Mouse (Mus musculus) kidney, embryonic 16.5 days (tissue): ENCODE data around the gene Ccdc142. TPM values are rescaled to one million over a fixed set of nuclear protein-coding genes. Genes with fewer than 3 reads are reported as not detected.
A peak's percentile ranks its signal among the peaks of the same experiment; 100 is the strongest.

ENCODE experiments used
- ATAC-seq: fragments of 200-750 bp; cut with Nextera tagmentation; 2 replicates; pipeline ENCODE4 v1.8.0; 2017; ENCODE audit warnings: moderate TSS enrichment; ENCODE audit not compliant: low FRiP score, low TSS enrichment
- H3K27ac ChIP-seq: fragments of 300-500 bp; sonication (generic); 2 replicates; pipeline ENCODE4 v1.5.1; 2014; ENCODE audit warnings: low read length
- H3K27me3 ChIP-seq: fragments of 300-500 bp; sonication (generic); 2 replicates; pipeline ENCODE4 v1.6.1; 2014; ENCODE audit warnings: low read length, control low read depth, mixed read lengths; ENCODE audit not compliant: insufficient read depth
- H3K36me3 ChIP-seq: fragments of 300-500 bp; sonication (generic); 2 replicates; pipeline ENCODE4 v1.6.1; 2014; ENCODE audit warnings: low read length, control low read depth, mixed read lengths; ENCODE audit not compliant: insufficient read depth
- H3K4me1 ChIP-seq: fragments of 300-500 bp; sonication (generic); 2 replicates; pipeline ENCODE4 v1.6.1; 2014; ENCODE audit warnings: low read length, control low read depth, mixed read lengths; ENCODE audit not compliant: insufficient read depth
- H3K4me2 ChIP-seq: fragments of 300-500 bp; sonication (generic); replicated peaks from 2 replicates; pipeline ENCODE4 v1.6.1; 2014; ENCODE audit warnings: low read depth, low read length
- H3K4me3 ChIP-seq: fragments of 300-500 bp; sonication (generic); 2 replicates; pipeline ENCODE4 v1.5.1; 2014; ENCODE audit warnings: mild to moderate bottlenecking, low read length
- H3K9ac ChIP-seq: fragments of 300-500 bp; sonication (generic); replicated peaks from 2 replicates; pipeline ENCODE4 v1.6.1; 2014; ENCODE audit warnings: low read length
- H3K9me3 ChIP-seq: fragments of 300-500 bp; sonication (generic); 2 replicates; pipeline ENCODE4 v1.6.1; 2016; ENCODE audit warnings: low read length, control low read depth
- WGBS: fragments of 180-500 bp; shearing (Covaris S2); extraction: QIAGEN DNeasy Blood & Tissue Kit; methylation state at CpG from one replicate; pipeline ENCODE4 v1.1.7; 2014; 5-methylcytosine and 5-hydroxymethylcytosine counted together
- polyA plus RNA-seq: library from polyadenylated mRNA; unstranded; fragments of >200 nt; fragmentation: Nextera tagmentation; extraction: Ambion mirVana; gene quantifications from 2 replicates; pipeline ENCODE4 v1.2.1, GENCODE M21; 2015

Gene Ccdc142
- polyA plus RNA-seq, 1 experiment from 2014 or later, result 3.9 TPM

- Histone ChIP-seq H3K4me2 (no peak overlapping the region), H3K36me3 (peaks cover 16% of the 10 kb centered on the region), H3K4me1 (peaks cover 63% of the 10 kb centered on the region), H3K9me3 (no peaks in the 10 kb centered on the region), H3K9ac (no peak overlapping the region), H3K27ac (no peak overlapping the region), H3K4me3 (no peak overlapping the region), H3K27me3 (peaks cover 22% of the 10 kb centered on the region)
- 20% methylated on average over 5 of the region's 5 CpGs for WGBS
- 0 out of 2 replicates have a peak, but pooled peaks have one; percentile 1 for ATAC-seq
Observed at GRCm38 (mm10) chr6:83083497-83083896, 17.9 kb upstream of the Ccdc142 start.

- peaks cover 55% of the 10 kb centered on the region for H3K4me1 ChIP-seq
- H3K36me3 ChIP-seq, result peaks cover 16% of the 10 kb centered on the region
- H3K9me3 ChIP-seq, result no peaks in the 10 kb centered on the region
- 8% methylated on average over 6 of the region's 6 CpGs for WGBS
- peak; percentile 54; the same call in 1 of the 2 replicates for ATAC-seq
- 0 out of 2 replicates have a peak overlapping the region, but pooled peaks have one; percentile 35 for H3K9ac ChIP-seq
- H3K4me3 ChIP-seq, result no peak overlapping the region
- peak overlapping the region; percentile 34 for H3K4me2 ChIP-seq
- H3K27ac ChIP-seq, result peak overlapping the region; percentile 61; the same call in 1 of the 2 replicates
- peaks cover 27% of the 10 kb centered on the region for H3K27me3 ChIP-seq
Observed at GRCm38 (mm10) chr6:83084477-83084876, 16.9 kb upstream of the Ccdc142 start.

- H3K27me3 ChIP-seq, result peaks cover 30% of the 10 kb centered on the region
- peak within 1 kb of the TSS; percentile 41 for H3K4me3 ChIP-seq
- no peaks in the 10 kb centered on the region for H3K9me3 ChIP-seq
- H3K27ac ChIP-seq, result 0 out of 2 replicates have a peak within 1 kb of the TSS, but pooled peaks have one; percentile 5
- peaks cover 7% of the 10 kb centered on the region for H3K36me3 ChIP-seq
- peak within 1 kb of the TSS; percentile 63 for H3K9ac ChIP-seq
- 6% methylated on average over 41 of the region's 42 CpGs for WGBS
- ATAC-seq, result no peak
- peak within 1 kb of the TSS; percentile 56 for H3K4me2 ChIP-seq
- H3K4me1 ChIP-seq, result peaks cover 54% of the 10 kb centered on the region
Observed at GRCm38 (mm10) chr6:83086121-83087035, 15.0 kb upstream of the Ccdc142 start, which contains the start of gene Lbx2. Gene Lbx2, plus strand, starts transcription at chr6:83086367.

- no peak for ATAC-seq
- Histone ChIP-seq H3K9ac (peak overlapping the region; percentile 14), H3K4me1 (peaks cover 54% of the 10 kb centered on the region), H3K36me3 (peaks cover 1% of the 10 kb centered on the region; the same call in 1 of the 2 replicates), H3K9me3 (no peaks in the 10 kb centered on the region), H3K4me2 (peak overlapping the region; percentile 56), H3K27me3 (peaks cover 30% of the 10 kb centered on the region), H3K27ac (no peak overlapping the region), H3K4me3 (peak overlapping the region; percentile 39)
- 3% methylated on average over 47 of the region's 47 CpGs for WGBS
Observed at GRCm38 (mm10) chr6:83087205-83087925, 14.0 kb upstream of the Ccdc142 start.

- no peak overlapping the region for H3K27ac ChIP-seq
- H3K9ac ChIP-seq, result peak overlapping the region; percentile 14
- 20% methylated on average over 9 of the region's 9 CpGs for WGBS
- H3K9me3 ChIP-seq, result no peaks in the 10 kb centered on the region
- ATAC-seq, result no peak
- peak overlapping the region; percentile 39 for H3K4me3 ChIP-seq
- H3K36me3 ChIP-seq, result no peaks in the 10 kb centered on the region
- peaks cover 51% of the 10 kb centered on the region for H3K4me1 ChIP-seq
- H3K27me3 ChIP-seq, result peaks cover 30% of the 10 kb centered on the region
- peak overlapping the region; percentile 56 for H3K4me2 ChIP-seq
Observed at GRCm38 (mm10) chr6:83087926-83088260, 13.5 kb upstream of the Ccdc142 start.

- Histone ChIP-seq H3K9me3 (no peaks in the 10 kb centered on the region), H3K4me3 (no peak overlapping the region), H3K27me3 (peaks cover 18% of the 10 kb centered on the region), H3K4me2 (no peak overlapping the region), H3K9ac (no peak overlapping the region), H3K4me1 (peaks cover 7% of the 10 kb centered on the region), H3K27ac (peak overlapping the region; percentile 26), H3K36me3 (no peaks in the 10 kb centered on the region)
- 25% methylated on average over 6 of the region's 6 CpGs for WGBS
- 0 out of 2 replicates have a peak, but pooled peaks have one; percentile 18 for ATAC-seq
Observed at GRCm38 (mm10) chr6:83092416-83093127, 8.8 kb upstream of the Ccdc142 start.

- ATAC-seq, result no peak
- Histone ChIP-seq H3K9ac (no peak overlapping the region), H3K36me3 (no peaks in the 10 kb centered on the region), H3K27me3 (no peaks in the 10 kb centered on the region), H3K4me1 (peaks cover 14% of the 10 kb centered on the region), H3K4me3 (no peak overlapping the region), H3K9me3 (no peaks in the 10 kb centered on the region), H3K27ac (no peak overlapping the region), H3K4me2 (no peak overlapping the region)
- WGBS, result 50% methylated on average over 6 of the region's 6 CpGs
Observed at GRCm38 (mm10) chr6:83095968-83096367, 5.4 kb upstream of the Ccdc142 start.

GRCm38 (mm10) chr6:83098411-83098810, 3.0 kb upstream of the Ccdc142 start:
- H3K9ac ChIP-seq, result no peak overlapping the region
- no peaks in the 10 kb centered on the region for H3K27me3 ChIP-seq
- 26% methylated on average over 2 of the region's 2 CpGs for WGBS
- ATAC-seq, result no peak
- H3K4me3 ChIP-seq, result no peak overlapping the region
- H3K36me3 ChIP-seq, result no peaks in the 10 kb centered on the region
- H3K4me2 ChIP-seq, result no peak overlapping the region
- no peaks in the 10 kb centered on the region for H3K9me3 ChIP-seq
- H3K27ac ChIP-seq, result peak overlapping the region; percentile 47; the same call in 1 of the 2 replicates
- peaks cover 28% of the 10 kb centered on the region for H3K4me1 ChIP-seq
